Mouse (Mus musculus): ENCODE measurements around the gene Snx25. TPM values are rescaled to one million over a fixed set of nuclear protein-coding genes. Genes with fewer than 3 reads are reported as not detected.
"Not testable (repeated sequence)": the region's sequence is repeated elsewhere in the genome, so short reads cannot be mapped to it uniquely, and the experiment has no call there.

Gene Snx25
- polyA plus RNA-seq, 1 experiment from 2014 or later = 9.2 TPM

- H3K9me3 ChIP-seq = no peaks in the 10 kb centered on the region
- H3K4me3 ChIP-seq = no peak overlapping the region
- no peak overlapping the region for H3K27ac ChIP-seq (replicated peaks)
- H3K36me3 ChIP-seq = no peaks in the 10 kb centered on the region
- peaks cover 21% of the 10 kb centered on the region for H3K27me3 ChIP-seq
- ATAC-seq (ENCODE audit: low read depth) = no peak
- H3K4me2 ChIP-seq = peak overlapping the region; percentile 88; the same call in 1 of the 2 replicates
- peaks cover 46% of the 10 kb centered on the region for H3K4me1 ChIP-seq (replicated peaks)
- WGBS = 78% methylated on average over 9 of the region's 9 CpGs
- H3K9ac ChIP-seq = no peak overlapping the region
Observed at GRCm38 (mm10) chr8:46149782-46150181, 2.2 kb downstream of the Snx25 start.

GRCm38 (mm10) chr8:46149306-46149705, 2.7 kb downstream of the Snx25 start:
- Histone ChIP-seq H3K4me3 (no peak overlapping the region), H3K27ac (replicated peaks) (no peak overlapping the region), H3K4me1 (replicated peaks) (peaks cover 46% of the 10 kb centered on the region), H3K36me3 (no peaks in the 10 kb centered on the region), H3K27me3 (peaks cover 16% of the 10 kb centered on the region), H3K4me2 (no peak overlapping the region), H3K9me3 (no peaks in the 10 kb centered on the region), H3K9ac (no peak overlapping the region)
- no peak for ATAC-seq (ENCODE audit: low read depth)
- 83% methylated on average over 6 of the region's 6 CpGs for WGBS

- no peak overlapping the region for H3K27ac ChIP-seq (replicated peaks)
- peaks cover 38% of the 10 kb centered on the region for H3K4me1 ChIP-seq (replicated peaks)
- 0 out of 2 replicates have a peak, but pooled peaks cover 5% of the 10 kb centered on the region for H3K27me3 ChIP-seq
- no peak overlapping the region for H3K4me3 ChIP-seq
- H3K4me2 ChIP-seq = no peak overlapping the region
- H3K9ac ChIP-seq = no peak overlapping the region
- 50% methylated on average over 3 of the region's 3 CpGs for WGBS
- no peak for ATAC-seq (ENCODE audit: low read depth)
- no peaks in the 10 kb centered on the region for H3K36me3 ChIP-seq
- no peaks in the 10 kb centered on the region for H3K9me3 ChIP-seq
Observed at GRCm38 (mm10) chr8:46146173-46146572, 5.8 kb downstream of the Snx25 start.

- no peak overlapping the region for H3K4me3 ChIP-seq
Observed at GRCm38 (mm10) chr8:46143924-46144323, 8.0 kb downstream of the Snx25 start.

GRCm38 (mm10) chr8:46143470-46143869, 8.5 kb downstream of the Snx25 start:
- 83% methylated on average over 5 of the region's 5 CpGs for WGBS
- Histone ChIP-seq H3K4me2 (no peak overlapping the region), H3K4me3 (no peak overlapping the region), H3K27ac (replicated peaks) (no peak overlapping the region), H3K4me1 (replicated peaks) (peaks cover 12% of the 10 kb centered on the region), H3K27me3 (no peaks in the 10 kb centered on the region), H3K9ac (no peak overlapping the region), H3K9me3 (no peaks in the 10 kb centered on the region), H3K36me3 (no peaks in the 10 kb centered on the region)
- ATAC-seq (ENCODE audit: low read depth) = no peak

More at GRCm38 (mm10) chr8:46143924-46144323, 8.0 kb downstream of the Snx25 start:
- Histone ChIP-seq H3K4me2 (no peak overlapping the region), H3K9ac (no peak overlapping the region), H3K4me1 (replicated peaks) (peaks cover 17% of the 10 kb centered on the region), H3K9me3 (no peaks in the 10 kb centered on the region), H3K27me3 (no peaks in the 10 kb centered on the region), H3K27ac (replicated peaks) (no peak overlapping the region), H3K36me3 (no peaks in the 10 kb centered on the region)
- no peak for ATAC-seq (ENCODE audit: low read depth)
- 57% methylated on average over 1 of the region's 1 CpGs for WGBS

GRCm38 (mm10) chr8:46142498-46143081, 9.4 kb downstream of the Snx25 start:
- WGBS = 87% methylated on average over 4 of the region's 4 CpGs
- no peaks in the 10 kb centered on the region for H3K36me3 ChIP-seq
- H3K4me2 ChIP-seq = no peak overlapping the region
- no peak overlapping the region for H3K27ac ChIP-seq (replicated peaks)
- peaks cover 9% of the 10 kb centered on the region for H3K4me1 ChIP-seq (replicated peaks)
- no peaks in the 10 kb centered on the region for H3K9me3 ChIP-seq
- H3K27me3 ChIP-seq = no peaks in the 10 kb centered on the region
- no peak overlapping the region for H3K9ac ChIP-seq
- H3K4me3 ChIP-seq = no peak overlapping the region
- ATAC-seq (ENCODE audit: low read depth) = no peak

- WGBS = 96% methylated on average over 3 of the region's 3 CpGs
- Histone ChIP-seq H3K27me3 (no peaks in the 10 kb centered on the region), H3K27ac (replicated peaks) (no peak overlapping the region), H3K4me2 (no peak overlapping the region), H3K4me1 (replicated peaks) (0 out of 2 replicates have a peak, but pooled peaks cover 5% of the 10 kb centered on the region), H3K4me3 (no peak overlapping the region), H3K9me3 (no peaks in the 10 kb centered on the region), H3K36me3 (no peaks in the 10 kb centered on the region), H3K9ac (no peak overlapping the region)
- no peak for ATAC-seq (ENCODE audit: low read depth)
Observed at GRCm38 (mm10) chr8:46141688-46142087, 10.3 kb downstream of the Snx25 start.

GRCm38 (mm10) chr8:46140376-46141120, 11.4 kb downstream of the Snx25 start:
- no peak for ATAC-seq (ENCODE audit: low read depth)
- Histone ChIP-seq H3K4me2 (no peak overlapping the region), H3K4me3 (no peak overlapping the region), H3K9ac (no peak overlapping the region), H3K27me3 (no peaks in the 10 kb centered on the region), H3K27ac (replicated peaks) (no peak overlapping the region), H3K36me3 (no peaks in the 10 kb centered on the region), H3K4me1 (replicated peaks) (no peaks in the 10 kb centered on the region), H3K9me3 (no peaks in the 10 kb centered on the region)
- 82% methylated on average over 9 of the region's 9 CpGs for WGBS

GRCm38 (mm10) chr8:46137843-46138596, 13.9 kb downstream of the Snx25 start:
- WGBS = 91% methylated on average over 10 of the region's 10 CpGs
- no peak overlapping the region for H3K27ac ChIP-seq (replicated peaks)
- H3K4me1 ChIP-seq (replicated peaks) = no peaks in the 10 kb centered on the region
- no peak overlapping the region for H3K4me2 ChIP-seq
- no peak overlapping the region for H3K4me3 ChIP-seq
- no peaks in the 10 kb centered on the region for H3K9me3 ChIP-seq
- peaks cover 8% of the 10 kb centered on the region for H3K36me3 ChIP-seq
- H3K9ac ChIP-seq = no peak overlapping the region
- ATAC-seq (ENCODE audit: low read depth) = no peak
- no peaks in the 10 kb centered on the region for H3K27me3 ChIP-seq

GRCm38 (mm10) chr8:46137336-46137735, 14.6 kb downstream of the Snx25 start:
- Histone ChIP-seq H3K4me1 (replicated peaks) (no peaks in the 10 kb centered on the region), H3K36me3 (peaks cover 8% of the 10 kb centered on the region), H3K9me3 (no peaks in the 10 kb centered on the region), H3K4me2 (no peak overlapping the region), H3K27me3 (no peaks in the 10 kb centered on the region), H3K4me3 (no peak overlapping the region), H3K9ac (no peak overlapping the region), H3K27ac (replicated peaks) (no peak overlapping the region)
- WGBS = 97% methylated on average over 1 of the region's 1 CpGs
- no peak for ATAC-seq (ENCODE audit: low read depth)

- H3K27me3 ChIP-seq; H3K4me3 ChIP-seq; H3K9me3 ChIP-seq; H3K27ac ChIP-seq (replicated peaks); H3K4me1 ChIP-seq (replicated peaks); ATAC-seq (ENCODE audit: low read depth); H3K4me2 ChIP-seq; H3K36me3 ChIP-seq; H3K9ac ChIP-seq: not testable (repeated sequence)
- WGBS = 94% methylated on average over 2 of the region's 2 CpGs
Observed at GRCm38 (mm10) chr8:46135546-46135945, 16.4 kb downstream of the Snx25 start.

GRCm38 (mm10) chr8:46130426-46130825, 21.5 kb downstream of the Snx25 start:
- no peak for ATAC-seq (ENCODE audit: low read depth)
- H3K4me3 ChIP-seq = no peak overlapping the region
- WGBS = 80% methylated on average over 2 of the region's 2 CpGs
- no peaks in the 10 kb centered on the region for H3K4me1 ChIP-seq (replicated peaks)
- no peak overlapping the region for H3K4me2 ChIP-seq
- peaks cover 8% of the 10 kb centered on the region for H3K36me3 ChIP-seq
- H3K27ac ChIP-seq (replicated peaks) = no peak overlapping the region
- no peak overlapping the region for H3K9ac ChIP-seq
- H3K27me3 ChIP-seq = no peaks in the 10 kb centered on the region
- no peaks in the 10 kb centered on the region for H3K9me3 ChIP-seq
